Comparison of ENCODE assay signal across 7 mouse cellular contexts in genomic region chr7:132442133-132442763, GRCm38 (mm10).
A peak's percentile ranks its signal among the peaks of the same experiment; 100 is the strongest.
DNase-seq lines count a peak whose midpoint lies in the region; ATAC-seq and TF ChIP-seq lines count a peak whose summit lies in the region.
"Not testable (repeated sequence)": the region's sequence is repeated elsewhere in the genome, so short reads cannot be mapped to it uniquely, and the experiment has no call there.

No protein-coding gene starts in this region.

- not testable (repeated sequence) for H3K4me1 ChIP-seq in liver, embryonic 11.5 days (replicated peaks; ENCODE audit: control insufficient read depth, insufficient read depth, low read length); liver, embryonic 14.5 days (replicated peaks; ENCODE audit: control insufficient read depth in 2 of 2, insufficient read depth in 2 of 2, low read length in 1 of 2)

- TF ChIP-seq EP300 in liver, embryonic 14.5 days (IDR thresholded peaks at IDR 0.05; ENCODE audit: low read depth), result not testable (repeated sequence)

- DNase-seq in A20 (ENCODE audit: low read depth, low spot score) (peak; percentile 92), ES-CJ7 (ENCODE audit: low read depth, low spot score) (peak; percentile 17), R1 (ENCODE audit: low read depth, low spot score) (peak; percentile 46)
- not testable (repeated sequence) for DNase-seq in gastrocnemius, adult 2 months; liver, embryonic 11.5 days (ENCODE audit: low spot score); liver, embryonic 14.5 days (ENCODE audit: low read depth in 3 of 3, low spot score in 3 of 3)

- not testable (repeated sequence) for H3K9ac ChIP-seq in liver, embryonic 11.5 days (ENCODE audit: low read depth, low read length); liver, embryonic 14.5 days (replicated peaks)

- H3K4me3 ChIP-seq in gastrocnemius, adult 2 months; liver, embryonic 11.5 days (ENCODE audit: low read depth, low read length); liver, embryonic 14.5 days (ENCODE audit: insufficient read depth in 1 of 2, low read depth in 2 of 2, low read length in 2 of 2): not testable (repeated sequence)

- not testable (repeated sequence) for H3K9me3 ChIP-seq in liver, embryonic 11.5 days (ENCODE audit: control insufficient read depth, low read length); liver, embryonic 14.5 days (ENCODE audit: control insufficient read depth, low read length)

- not testable (repeated sequence) for H3K36me3 ChIP-seq in liver, embryonic 11.5 days (ENCODE audit: control insufficient read depth, insufficient read depth, low read length); liver, embryonic 14.5 days (replicated peaks; ENCODE audit: control insufficient read depth, insufficient read depth, low read depth)

- peak overlapping the region; percentile 61; the same call in 1 of the 2 replicates for H3K27ac ChIP-seq in gastrocnemius, adult 2 months
- not testable (repeated sequence) for H3K27ac ChIP-seq in liver, embryonic 11.5 days (ENCODE audit: low read depth, low read length); liver, embryonic 14.5 days

- TF ChIP-seq CTCF in gastrocnemius, adult 2 months (IDR thresholded peaks at IDR 0.05); liver, embryonic 14.5 days (IDR thresholded peaks at IDR 0.05; ENCODE audit: low read depth): not testable (repeated sequence)

- H3K27me3 ChIP-seq in liver, embryonic 11.5 days (replicated peaks; ENCODE audit: control insufficient read depth, insufficient read depth, low read length); liver, embryonic 14.5 days (ENCODE audit: control insufficient read depth, insufficient read depth, low read length): not testable (repeated sequence)

- intact Hi-C loops in gastrocnemius, adult 2 months (cut with DNase I), result not testable (repeated sequence)

- WGBS in liver, embryonic 11.5 days, result 78% methylated on average over 3 of the region's 3 CpGs
- WGBS in liver, embryonic 14.5 days (ENCODE audit: insufficient replicate concordance), result 54% methylated on average over 3 of the region's 3 CpGs

- H3K4me2 ChIP-seq in liver, embryonic 11.5 days; liver, embryonic 14.5 days (ENCODE audit: low read depth): not testable (repeated sequence)

- ATAC-seq in liver, embryonic 11.5 days (replicated peaks; ENCODE audit: low FRiP score), result peak; percentile 75
- peak; percentile 37; the same call in 1 of the 2 replicates for ATAC-seq in liver, embryonic 14.5 days (ENCODE audit: insufficient read depth)
- ATAC-seq in megakaryocyte-erythroid progenitor cell, adult 5-6 weeks (replicated peaks; ENCODE audit: low FRiP score, low TSS enrichment, poor library complexity, severe bottlenecking), result peak; percentile 68; the same call in 1 of the 2 replicates
